Mouse (Mus musculus): ENCODE measurements around the gene Lmod3. TPM values are rescaled to one million over a fixed set of nuclear protein-coding genes. Genes with fewer than 3 reads are reported as not detected.

Gene Lmod3
- not detected in 2 replicates for total RNA-seq (2015)
- total RNA-seq (2017), result not detected in 2 replicates

- no peak for ATAC-seq (replicated peaks; ENCODE audit: poor library complexity)
Observed at GRCm38 (mm10) chr6:97252711-97253221, at the start of gene Lmod3. Gene Lmod3, minus strand, starts transcription at chr6:97252759.

GRCm38 (mm10) chr6:97302303-97302702 is 49.7 kb upstream of the Lmod3 start:
- no peak for ATAC-seq (replicated peaks; ENCODE audit: poor library complexity)

- ATAC-seq (replicated peaks; ENCODE audit: poor library complexity), result peak; percentile 69
Observed at GRCm38 (mm10) chr6:97300659-97301058, 48.1 kb upstream of the Lmod3 start.

GRCm38 (mm10) chr6:97300180-97300579 is 47.6 kb upstream of the Lmod3 start:
- no peak for ATAC-seq (replicated peaks; ENCODE audit: poor library complexity)

GRCm38 (mm10) chr6:97297151-97297550 is 44.6 kb upstream of the Lmod3 start:
- ATAC-seq (replicated peaks; ENCODE audit: poor library complexity), result no peak

- ATAC-seq (replicated peaks; ENCODE audit: poor library complexity), result no peak
Observed at GRCm38 (mm10) chr6:97295866-97296527, 43.4 kb upstream of the Lmod3 start.

GRCm38 (mm10) chr6:97295416-97295815 is 42.9 kb upstream of the Lmod3 start:
- no peak for ATAC-seq (replicated peaks; ENCODE audit: poor library complexity)

- ATAC-seq (replicated peaks; ENCODE audit: poor library complexity), result peak; percentile 39; the same call in 1 of the 2 replicates
Observed at GRCm38 (mm10) chr6:97293667-97294569, 41.4 kb upstream of the Lmod3 start.

GRCm38 (mm10) chr6:97292894-97293293 is 40.3 kb upstream of the Lmod3 start:
- ATAC-seq (replicated peaks; ENCODE audit: poor library complexity), result no peak

GRCm38 (mm10) chr6:97292096-97292495 is 39.5 kb upstream of the Lmod3 start:
- ATAC-seq (replicated peaks; ENCODE audit: poor library complexity), result no peak

GRCm38 (mm10) chr6:97291159-97291908 is 38.8 kb upstream of the Lmod3 start:
- no peak for ATAC-seq (replicated peaks; ENCODE audit: poor library complexity)

GRCm38 (mm10) chr6:97290687-97291086 is 38.1 kb upstream of the Lmod3 start:
- ATAC-seq (replicated peaks; ENCODE audit: poor library complexity), result no peak

- no peak for ATAC-seq (replicated peaks; ENCODE audit: poor library complexity)
Observed at GRCm38 (mm10) chr6:97289838-97290237, 37.3 kb upstream of the Lmod3 start.

- no peak for ATAC-seq (replicated peaks; ENCODE audit: poor library complexity)
Observed at GRCm38 (mm10) chr6:97289316-97289820, 36.8 kb upstream of the Lmod3 start.

- no peak for ATAC-seq (replicated peaks; ENCODE audit: poor library complexity)
Observed at GRCm38 (mm10) chr6:97288047-97288855, 35.7 kb upstream of the Lmod3 start.

- ATAC-seq (replicated peaks; ENCODE audit: poor library complexity), result no peak
Observed at GRCm38 (mm10) chr6:97286332-97286731, 33.8 kb upstream of the Lmod3 start.

- no peak for ATAC-seq (replicated peaks; ENCODE audit: poor library complexity)
Observed at GRCm38 (mm10) chr6:97283676-97284075, 31.1 kb upstream of the Lmod3 start.

GRCm38 (mm10) chr6:97278878-97279277 is 26.3 kb upstream of the Lmod3 start:
- ATAC-seq (replicated peaks; ENCODE audit: poor library complexity), result no peak

GRCm38 (mm10) chr6:97278014-97278787 is 25.6 kb upstream of the Lmod3 start:
- peak; percentile 93 for ATAC-seq (replicated peaks; ENCODE audit: poor library complexity)

Data from megakaryocyte progenitor cell, adult 5-6 weeks (primary cell).